In genomic region chr10:128111227-128111626, GRCm38 (mm10) we compare ENCODE assay signal across 13 mouse cellular contexts.
"Had no signal": no experiment of that assay in that cellular context is flagged by ENCODE, and none has a peak within 500 bp of the region (broad histone marks: within the 10 kb centered on the region; RNA-seq: fewer than 3 reads in every experiment).

No protein-coding gene starts in this region.

- H3K4me3 ChIP-seq: limb, embryonic 13.5 days; liver, embryonic 13.5 days had no signal

- H3K9ac ChIP-seq: limb, embryonic 13.5 days; liver, embryonic 13.5 days had no signal

- DNase-seq: kidney, adult 8-10 months; kidney, postnatal 14 days; left cerebral cortex, postnatal 4 days; liver, embryonic 13.5 days; lung, adult 2 months; lung, postnatal 14 days; lung, postnatal 4 days; midbrain, embryonic 14.5 days; thymus, adult 2 months; thymus, postnatal 14 days; thymus, postnatal 4 days had no signal

- H3K4me2 ChIP-seq: limb, embryonic 13.5 days; liver, embryonic 13.5 days; midbrain, embryonic 11.5 days had no signal

- H3K9me3 ChIP-seq: limb, embryonic 13.5 days; liver, embryonic 13.5 days had no signal

- H3K27ac ChIP-seq: limb, embryonic 13.5 days; liver, embryonic 13.5 days had no signal

- H3K4me1 ChIP-seq: limb, embryonic 13.5 days; liver, embryonic 13.5 days had no signal

- H3K27me3 ChIP-seq: limb, embryonic 13.5 days; liver, embryonic 13.5 days had no signal
